Mouse (Mus musculus): Measurements from ENCODE around the gene Trappc11. TPM values are rescaled to one million over a fixed set of nuclear protein-coding genes. Genes with fewer than 3 reads are reported as not detected.
"Not testable (repeated sequence)": the region's sequence is repeated elsewhere in the genome, so short reads cannot be mapped to it uniquely, and the experiment has no call there.

Gene Trappc11
- polyA plus RNA-seq, 1 experiment from 2014 or later, result 12.8 TPM

GRCm38 (mm10) chr8:47487231-47487630, 46.0 kb downstream of the Trappc11 start:
- Histone ChIP-seq H3K36me3 (replicated peaks) (peaks cover 26% of the 10 kb centered on the region; the same call in 1 of the 2 replicates), H3K4me1 (replicated peaks) (no peaks in the 10 kb centered on the region), H3K9me3 (replicated peaks) (no peaks in the 10 kb centered on the region), H3K4me2 (no peak overlapping the region), H3K27ac (replicated peaks) (no peak overlapping the region), H3K4me3 (replicated peaks) (no peak overlapping the region), H3K27me3 (no peaks in the 10 kb centered on the region), H3K9ac (no peak overlapping the region)
- WGBS (ENCODE audit: insufficient replicate concordance), result 79% methylated on average over 3 of the region's 3 CpGs
- ATAC-seq (ENCODE audit: insufficient read depth), result no peak

GRCm38 (mm10) chr8:47482354-47483071, 50.8 kb downstream of the Trappc11 start:
- Histone ChIP-seq H3K9me3 (replicated peaks) (no peaks in the 10 kb centered on the region), H3K36me3 (replicated peaks) (0 out of 2 replicates have a peak, but pooled peaks cover 3% of the 10 kb centered on the region), H3K4me2 (no peak overlapping the region), H3K4me3 (replicated peaks) (no peak overlapping the region), H3K27me3 (no peaks in the 10 kb centered on the region), H3K4me1 (replicated peaks) (no peaks in the 10 kb centered on the region), H3K27ac (replicated peaks) (no peak overlapping the region), H3K9ac (no peak overlapping the region)
- WGBS (ENCODE audit: insufficient replicate concordance), result 74% methylated on average over 12 of the region's 12 CpGs
- ATAC-seq (ENCODE audit: insufficient read depth), result no peak

GRCm38 (mm10) chr8:47480039-47480438, 53.2 kb downstream of the Trappc11 start:
- H3K4me2 ChIP-seq, result no peak overlapping the region
- 75% methylated on average over 7 of the region's 7 CpGs for WGBS (ENCODE audit: insufficient replicate concordance)
- H3K27me3 ChIP-seq, result no peaks in the 10 kb centered on the region
- no peaks in the 10 kb centered on the region for H3K36me3 ChIP-seq (replicated peaks)
- no peak overlapping the region for H3K27ac ChIP-seq (replicated peaks)
- H3K9ac ChIP-seq, result no peak overlapping the region
- no peaks in the 10 kb centered on the region for H3K4me1 ChIP-seq (replicated peaks)
- no peaks in the 10 kb centered on the region for H3K9me3 ChIP-seq (replicated peaks)
- ATAC-seq (ENCODE audit: insufficient read depth), result no peak
- H3K4me3 ChIP-seq (replicated peaks), result no peak overlapping the region

- Histone ChIP-seq H3K4me3 (replicated peaks) (no peak overlapping the region), H3K4me2 (no peak overlapping the region), H3K9ac (no peak overlapping the region), H3K27ac (replicated peaks) (no peak overlapping the region), H3K27me3 (no peaks in the 10 kb centered on the region), H3K9me3 (replicated peaks) (no peaks in the 10 kb centered on the region), H3K4me1 (replicated peaks) (no peaks in the 10 kb centered on the region), H3K36me3 (replicated peaks) (no peaks in the 10 kb centered on the region)
- 51% methylated on average over 10 of the region's 10 CpGs for WGBS (ENCODE audit: insufficient replicate concordance)
- ATAC-seq (ENCODE audit: insufficient read depth), result no peak
Observed at GRCm38 (mm10) chr8:47461650-47462049, 71.6 kb downstream of the Trappc11 start.

- Histone ChIP-seq H3K4me1 (replicated peaks) (no peaks in the 10 kb centered on the region), H3K36me3 (replicated peaks) (no peaks in the 10 kb centered on the region), H3K9ac (no peak overlapping the region), H3K4me3 (replicated peaks) (no peak overlapping the region), H3K9me3 (replicated peaks) (no peaks in the 10 kb centered on the region), H3K27ac (replicated peaks) (no peak overlapping the region), H3K4me2 (no peak overlapping the region), H3K27me3 (no peaks in the 10 kb centered on the region)
- no peak for ATAC-seq (ENCODE audit: insufficient read depth)
- 65% methylated on average over 6 of the region's 6 CpGs for WGBS (ENCODE audit: insufficient replicate concordance)
Observed at GRCm38 (mm10) chr8:47459216-47459749, 74.0 kb downstream of the Trappc11 start.

GRCm38 (mm10) chr8:47458591-47458990, 74.7 kb downstream of the Trappc11 start:
- H3K36me3 ChIP-seq (replicated peaks), result no peaks in the 10 kb centered on the region
- H3K4me3 ChIP-seq (replicated peaks), result no peak overlapping the region
- no peak overlapping the region for H3K9ac ChIP-seq
- ATAC-seq (ENCODE audit: insufficient read depth), result no peak
- H3K27me3 ChIP-seq, result no peaks in the 10 kb centered on the region
- H3K9me3 ChIP-seq (replicated peaks), result no peaks in the 10 kb centered on the region
- no peak overlapping the region for H3K27ac ChIP-seq (replicated peaks)
- 75% methylated on average over 10 of the region's 10 CpGs for WGBS (ENCODE audit: insufficient replicate concordance)
- H3K4me1 ChIP-seq (replicated peaks), result no peaks in the 10 kb centered on the region
- H3K4me2 ChIP-seq, result no peak overlapping the region

- not testable (repeated sequence) for H3K9ac ChIP-seq; H3K9me3 ChIP-seq (replicated peaks); ATAC-seq (ENCODE audit: insufficient read depth); H3K27ac ChIP-seq (replicated peaks); H3K4me3 ChIP-seq (replicated peaks); H3K27me3 ChIP-seq; H3K4me1 ChIP-seq (replicated peaks); H3K4me2 ChIP-seq; H3K36me3 ChIP-seq (replicated peaks)
- WGBS (ENCODE audit: insufficient replicate concordance), result 74% methylated on average over 2 of the region's 2 CpGs
Observed at GRCm38 (mm10) chr8:47449211-47449610, 84.1 kb downstream of the Trappc11 start.

- H3K27ac ChIP-seq (replicated peaks), result no peak within 1 kb of the TSS
- no peak within 1 kb of the TSS for H3K9ac ChIP-seq
- no peaks in the 10 kb centered on the region for H3K27me3 ChIP-seq
- H3K4me3 ChIP-seq (replicated peaks), result no peak within 1 kb of the TSS
- ATAC-seq (ENCODE audit: insufficient read depth), result no peak
- no peaks in the 10 kb centered on the region for H3K4me1 ChIP-seq (replicated peaks)
- H3K9me3 ChIP-seq (replicated peaks), result no peaks in the 10 kb centered on the region; the same call in 1 of the 2 replicates
- H3K4me2 ChIP-seq, result no peak within 1 kb of the TSS
- 74% methylated on average over 19 of the region's 19 CpGs for WGBS (ENCODE audit: insufficient replicate concordance)
- H3K36me3 ChIP-seq (replicated peaks), result no peaks in the 10 kb centered on the region
Observed at GRCm38 (mm10) chr8:47446312-47447046, 86.8 kb downstream of the Trappc11 start, which contains the start of gene Stox2. Gene Stox2, minus strand, starts transcription at chr8:47446362.

Other genes with a start within 250 kb of the Trappc11 start
- 0.35 and 0.41 TPM in 2 replicates for gene Stox2, start 87.1 kb downstream of the Trappc11 start, polyA plus RNA-seq (2015; fragmentation: Nextera tagmentation; extraction: Ambion mirVana)
- 17.1 and 19.3 TPM in 2 replicates for gene Rwdd4a, start 194 bp upstream of the Trappc11 start, polyA plus RNA-seq (2015; fragmentation: Nextera tagmentation; extraction: Ambion mirVana)
- 6.3 and 7.1 TPM in 2 replicates for gene Ing2, start 142.1 kb upstream of the Trappc11 start, polyA plus RNA-seq (2015; fragmentation: Nextera tagmentation; extraction: Ambion mirVana)
- 12.8 and 13.4 TPM in 2 replicates for gene Cdkn2aip, start 180.5 kb upstream of the Trappc11 start, polyA plus RNA-seq (2015; fragmentation: Nextera tagmentation; extraction: Ambion mirVana)